Mouse (Mus musculus): ENCODE measurements around the gene Ylpm1. TPM values are rescaled to one million over a fixed set of nuclear protein-coding genes. Genes with fewer than 3 reads are reported as not detected.

Gene Ylpm1
- total RNA-seq (2014; rRNA removed): 16.9 TPM in 2 replicates
- 4.7 and 5.2 TPM in 2 replicates for polyA plus RNA-seq (2012; rRNA removed)

GRCm38 (mm10) chr12:84996083-84996496 lies at the start of gene Ylpm1:
Gene Ylpm1, plus strand, starts transcription at chr12:84996321.
- H3K79me2 ChIP-seq (ENCODE audit: control insufficient read depth, insufficient read depth, low read length): peaks cover 18% of the 10 kb centered on the region
- H3K36me3 ChIP-seq (ENCODE audit: control insufficient read depth, insufficient read depth, low read length): no peaks in the 10 kb centered on the region; the same call in 1 of the 2 replicates
- peak; percentile 94 for DNase-seq (ENCODE audit: extremely low read depth, low read depth, low spot score)
- peaks cover 16% of the 10 kb centered on the region for H3K4me1 ChIP-seq (ENCODE audit: control insufficient read depth, insufficient read depth, low read length)
- peak within 1 kb of the TSS; percentile 54 for H3K27ac ChIP-seq (replicated peaks; ENCODE audit: insufficient read depth, low read depth, low read length)
- no peaks in the 10 kb centered on the region for H3K27me3 ChIP-seq (ENCODE audit: control insufficient read depth, insufficient read depth, low read length)
- peak within 1 kb of the TSS; percentile 81 for H3K4me3 ChIP-seq (ENCODE audit: insufficient read depth, low read depth, low read length)
- WGBS: under 1% methylated on average over 45 of the region's 45 CpGs
- peak; percentile 80 for TF ChIP-seq POLR2A (IDR thresholded peaks at IDR 0.05; ENCODE audit: extremely low read depth, insufficient read depth, low read length)
- peak; percentile 68 for TF ChIP-seq CTCF (IDR thresholded peaks at IDR 0.05; ENCODE audit: low read depth, low read length)
- H3K9ac ChIP-seq (ENCODE audit: low read depth, low read length): peak within 1 kb of the TSS; percentile 94

GRCm38 (mm10) chr12:84947894-84948583 lies 48.1 kb upstream of the Ylpm1 start:
- H3K79me2 ChIP-seq (ENCODE audit: control insufficient read depth, insufficient read depth, low read length): no peaks in the 10 kb centered on the region; the same call in 1 of the 2 replicates
- TF ChIP-seq POLR2A (IDR thresholded peaks at IDR 0.05; ENCODE audit: extremely low read depth, insufficient read depth, low read length) (no peak), CTCF (IDR thresholded peaks at IDR 0.05; ENCODE audit: low read depth, low read length) (no peak)
- peak; percentile 99 for DNase-seq (ENCODE audit: extremely low read depth, low read depth, low spot score)

GRCm38 (mm10) chr12:84948584-84949285 lies 47.4 kb upstream of the Ylpm1 start:
- Histone ChIP-seq H3K36me3 (ENCODE audit: control insufficient read depth, insufficient read depth, low read length) (peaks cover 13% of the 10 kb centered on the region), H3K79me2 (ENCODE audit: control insufficient read depth, insufficient read depth, low read length) (no peaks in the 10 kb centered on the region; the same call in 1 of the 2 replicates), H3K27ac (replicated peaks; ENCODE audit: insufficient read depth, low read depth, low read length) (peak overlapping the region; percentile 89), H3K4me1 (ENCODE audit: control insufficient read depth, insufficient read depth, low read length) (peaks cover 28% of the 10 kb centered on the region), H3K27me3 (ENCODE audit: control insufficient read depth, insufficient read depth, low read length) (no peaks in the 10 kb centered on the region), H3K9ac (ENCODE audit: low read depth, low read length) (no peak overlapping the region), H3K4me3 (ENCODE audit: insufficient read depth, low read depth, low read length) (no peak overlapping the region)
- whole genome bisulfite sequencing: 43% methylated on average over 6 of the region's 6 CpGs
- DNase-seq (ENCODE audit: extremely low read depth, low read depth, low spot score): peak; percentile 90
- TF ChIP-seq CTCF (IDR thresholded peaks at IDR 0.05; ENCODE audit: low read depth, low read length): no peak
- no peak for TF ChIP-seq POLR2A (IDR thresholded peaks at IDR 0.05; ENCODE audit: extremely low read depth, insufficient read depth, low read length)

More at GRCm38 (mm10) chr12:84947894-84948583, 48.1 kb upstream of the Ylpm1 start:
- H3K4me1 ChIP-seq (ENCODE audit: control insufficient read depth, insufficient read depth, low read length): peaks cover 33% of the 10 kb centered on the region
- 15% methylated on average over 2 of the region's 2 CpGs for WGBS
- H3K36me3 ChIP-seq (ENCODE audit: control insufficient read depth, insufficient read depth, low read length): peaks cover 13% of the 10 kb centered on the region
- H3K4me3 ChIP-seq (ENCODE audit: insufficient read depth, low read depth, low read length): no peak overlapping the region
- peak overlapping the region; percentile 89 for H3K27ac ChIP-seq (replicated peaks; ENCODE audit: insufficient read depth, low read depth, low read length)
- no peak overlapping the region for H3K9ac ChIP-seq (ENCODE audit: low read depth, low read length)
- no peaks in the 10 kb centered on the region for H3K27me3 ChIP-seq (ENCODE audit: control insufficient read depth, insufficient read depth, low read length)

GRCm38 (mm10) chr12:84950763-84951162 lies 45.4 kb upstream of the Ylpm1 start:
- H3K36me3 ChIP-seq (ENCODE audit: control insufficient read depth, insufficient read depth, low read length): peaks cover 13% of the 10 kb centered on the region
- DNase-seq (ENCODE audit: extremely low read depth, low read depth, low spot score): peak; percentile 80
- 26% methylated on average over 6 of the region's 6 CpGs for WGBS

GRCm38 (mm10) chr12:84951531-84951930 lies 44.6 kb upstream of the Ylpm1 start:
- Histone ChIP-seq H3K4me1 (ENCODE audit: control insufficient read depth, insufficient read depth, low read length) (peaks cover 18% of the 10 kb centered on the region), H3K79me2 (ENCODE audit: control insufficient read depth, insufficient read depth, low read length) (no peaks in the 10 kb centered on the region; the same call in 1 of the 2 replicates), H3K4me3 (ENCODE audit: insufficient read depth, low read depth, low read length) (no peak overlapping the region), H3K27me3 (ENCODE audit: control insufficient read depth, insufficient read depth, low read length) (no peaks in the 10 kb centered on the region), H3K27ac (replicated peaks; ENCODE audit: insufficient read depth, low read depth, low read length) (peak overlapping the region; percentile 6; the same call in 1 of the 2 replicates), H3K36me3 (ENCODE audit: control insufficient read depth, insufficient read depth, low read length) (peaks cover 13% of the 10 kb centered on the region), H3K9ac (ENCODE audit: low read depth, low read length) (no peak overlapping the region)
- no peak for TF ChIP-seq POLR2A (IDR thresholded peaks at IDR 0.05; ENCODE audit: extremely low read depth, insufficient read depth, low read length)
- no peak for TF ChIP-seq CTCF (IDR thresholded peaks at IDR 0.05; ENCODE audit: low read depth, low read length)
- WGBS: 69% methylated on average over 8 of the region's 8 CpGs
- no peak for DNase-seq (ENCODE audit: extremely low read depth, low read depth, low spot score)

More at GRCm38 (mm10) chr12:84950763-84951162, 45.4 kb upstream of the Ylpm1 start:
- Histone ChIP-seq H3K4me3 (ENCODE audit: insufficient read depth, low read depth, low read length) (no peak overlapping the region), H3K79me2 (ENCODE audit: control insufficient read depth, insufficient read depth, low read length) (no peaks in the 10 kb centered on the region; the same call in 1 of the 2 replicates), H3K9ac (ENCODE audit: low read depth, low read length) (no peak overlapping the region), H3K4me1 (ENCODE audit: control insufficient read depth, insufficient read depth, low read length) (peaks cover 18% of the 10 kb centered on the region), H3K27ac (replicated peaks; ENCODE audit: insufficient read depth, low read depth, low read length) (no peak overlapping the region), H3K27me3 (ENCODE audit: control insufficient read depth, insufficient read depth, low read length) (no peaks in the 10 kb centered on the region)
- TF ChIP-seq CTCF (IDR thresholded peaks at IDR 0.05; ENCODE audit: low read depth, low read length) (no peak), POLR2A (IDR thresholded peaks at IDR 0.05; ENCODE audit: extremely low read depth, insufficient read depth, low read length) (no peak)
